Comparison of ENCODE assay signal across 18 mouse cellular contexts in genomic region chr13:29247800-29248199, GRCm38 (mm10).
A peak's percentile ranks its signal among the peaks of the same experiment; 100 is the strongest.
DNase-seq lines count a peak whose midpoint lies in the region; ATAC-seq and TF ChIP-seq lines count a peak whose summit lies in the region.
"Had no signal": no experiment of that assay in that cellular context is flagged by ENCODE, and none has a peak within 500 bp of the region (broad histone marks: within the 10 kb centered on the region; RNA-seq: fewer than 3 reads in every experiment).

No protein-coding gene starts in this region.

- no peak overlapping the region for H3K27ac ChIP-seq in heart, postnatal 0 days (ENCODE audit: low read depth)
- H3K27ac ChIP-seq in lung, postnatal 0 days (ENCODE audit: low read length), result no peak overlapping the region
- no peak overlapping the region for H3K27ac ChIP-seq in stomach, embryonic 14.5 days (ENCODE audit: low read length)
- H3K27ac ChIP-seq: hindbrain, postnatal 0 days; lung, embryonic 15.5 days; midbrain, embryonic 12.5 days had no signal

- TF ChIP-seq EP300 in heart, postnatal 0 days (IDR thresholded peaks at IDR 0.05; ENCODE audit: low read depth), result no peak
- no peak for TF ChIP-seq EP300 in lung, postnatal 0 days (IDR thresholded peaks at IDR 0.05)

- CTCF ChIA-PET in Patski (lab: Charles Lee), result interaction anchor here (1.2 to 1.5 kb wide), 2 partner anchors 9 to 16 kb away, joined by 3 read pairs; no protein-coding TSS in a partner anchor

- DNase-seq in heart, postnatal 0 days (ENCODE audit: low spot score), result peak; percentile 19
- DNase-seq in heart, postnatal 25 days (ENCODE audit: low spot score), result no peak
- peak; percentile 41 for DNase-seq in lung, postnatal 0 days (ENCODE audit: low spot score)
- no peak for DNase-seq in lung, postnatal 14 days
- no peak for DNase-seq in Patski (ENCODE audit: low read depth, low spot score)
- DNase-seq in thymus, postnatal 36 days, result no peak
- DNase-seq: cerebellum, adult 11 months; cerebellum, postnatal 25 days; gastrocnemius, postnatal 14 days; kidney, adult 8-10 months; right cerebral cortex, postnatal 25 days; thymus, adult 2 months had no signal

- POLR2A ChIA-PET in Patski (lab: Charles Lee), result no interaction called here

- H3K27me3 ChIP-seq in heart, postnatal 0 days (ENCODE audit: control insufficient read depth, insufficient read depth, low read length), result no peaks in the 10 kb centered on the region
- H3K27me3 ChIP-seq in lung, postnatal 0 days (replicated peaks; ENCODE audit: insufficient read depth, low read length), result no peaks in the 10 kb centered on the region
- H3K27me3 ChIP-seq in Patski, result no peaks in the 10 kb centered on the region
- no peaks in the 10 kb centered on the region for H3K27me3 ChIP-seq in stomach, embryonic 14.5 days (ENCODE audit: control insufficient read depth, insufficient read depth, low read length)
- H3K27me3 ChIP-seq: lung, embryonic 15.5 days; midbrain, embryonic 12.5 days had no signal

- in situ Hi-C loops in Patski (cut with MboI; ENCODE audit: low pct_unique_long_range_greater_than_20kb), result no loop called here

- H3K9ac ChIP-seq in heart, postnatal 0 days (replicated peaks; ENCODE audit: low read depth, low read length), result no peak overlapping the region
- no peak overlapping the region for H3K9ac ChIP-seq in lung, postnatal 0 days (replicated peaks; ENCODE audit: low read depth)
- no peak overlapping the region for H3K9ac ChIP-seq in stomach, embryonic 14.5 days (replicated peaks; ENCODE audit: low read depth, low read length)
- H3K9ac ChIP-seq: lung, embryonic 15.5 days; midbrain, embryonic 12.5 days had no signal

- no peak overlapping the region for H3K4me2 ChIP-seq in heart, postnatal 0 days (ENCODE audit: low read depth, low read length)
- no peak overlapping the region for H3K4me2 ChIP-seq in lung, postnatal 0 days (replicated peaks; ENCODE audit: low read depth, low read length)
- no peak overlapping the region for H3K4me2 ChIP-seq in stomach, embryonic 14.5 days (replicated peaks; ENCODE audit: low read depth, low read length)
- H3K4me2 ChIP-seq: liver, embryonic 11.5 days; lung, embryonic 15.5 days; midbrain, embryonic 12.5 days had no signal

- H3K4me1 ChIP-seq in heart, postnatal 0 days (ENCODE audit: control insufficient read depth, insufficient read depth), result no peaks in the 10 kb centered on the region
- no peaks in the 10 kb centered on the region for H3K4me1 ChIP-seq in lung, postnatal 0 days (ENCODE audit: insufficient read depth, low read depth, low read length)
- H3K4me1 ChIP-seq in stomach, embryonic 14.5 days (ENCODE audit: control insufficient read depth, insufficient read depth, low read length), result 0 out of 2 replicates have a peak, but pooled peaks cover 4% of the 10 kb centered on the region
- H3K4me1 ChIP-seq: lung, embryonic 15.5 days; midbrain, embryonic 12.5 days had no signal

- no peak for TF ChIP-seq CTCF in heart, postnatal 0 days (IDR thresholded peaks at IDR 0.05; ENCODE audit: low read depth)
- no peak for TF ChIP-seq CTCF in lung, postnatal 0 days (IDR thresholded peaks at IDR 0.05)
- no peak for TF ChIP-seq CTCF in Patski (IDR thresholded peaks at IDR 0.05)

- intact Hi-C loops in heart, postnatal 25 days (cut with DNase I), result no loop called here

- H3K4me3 ChIP-seq in heart, postnatal 0 days (ENCODE audit: low read depth, low read length), result no peak overlapping the region
- H3K4me3 ChIP-seq in lung, postnatal 0 days (ENCODE audit: low read depth, low read length), result no peak overlapping the region
- no peak overlapping the region for H3K4me3 ChIP-seq in stomach, embryonic 14.5 days (ENCODE audit: low read depth, low read length)
- H3K4me3 ChIP-seq: lung, embryonic 15.5 days; midbrain, embryonic 12.5 days had no signal

- no peak for ATAC-seq in heart, postnatal 0 days (ENCODE audit: insufficient read depth, low read depth)
- peak; percentile 62; the same call in 1 of the 2 replicates for ATAC-seq in lung, postnatal 0 days
- ATAC-seq in Patski, result peak; percentile 79
- ATAC-seq in stomach, embryonic 14.5 days (ENCODE audit: insufficient number of reproducible peaks, insufficient read depth, low FRiP score, low read depth), result 0 out of 2 replicates have a peak, but pooled peaks have one; percentile 28
- ATAC-seq: CD4-positive, CD25-positive, alpha-beta regulatory T cell, adult 4 months; hindbrain, postnatal 0 days had no signal

- no peaks in the 10 kb centered on the region for H3K36me3 ChIP-seq in heart, postnatal 0 days (replicated peaks; ENCODE audit: control insufficient read depth, insufficient read depth, low read length)
- no peaks in the 10 kb centered on the region for H3K36me3 ChIP-seq in lung, postnatal 0 days (ENCODE audit: insufficient read depth, low read length)
- no peaks in the 10 kb centered on the region for H3K36me3 ChIP-seq in stomach, embryonic 14.5 days (ENCODE audit: control insufficient read depth, insufficient read depth, low read length)
- H3K36me3 ChIP-seq: lung, embryonic 15.5 days; midbrain, embryonic 12.5 days had no signal

- H3K9me3 ChIP-seq in heart, postnatal 0 days (replicated peaks; ENCODE audit: control insufficient read depth, low read length), result no peaks in the 10 kb centered on the region
- no peaks in the 10 kb centered on the region for H3K9me3 ChIP-seq in lung, postnatal 0 days (ENCODE audit: low read length)
- H3K9me3 ChIP-seq in stomach, embryonic 14.5 days (ENCODE audit: control insufficient read depth, low read depth, low read length), result no peaks in the 10 kb centered on the region
- H3K9me3 ChIP-seq: lung, embryonic 15.5 days; midbrain, embryonic 12.5 days had no signal

- WGBS in heart, postnatal 0 days, result 44% methylated on average over 3 of the region's 3 CpGs
- 41% methylated on average over 3 of the region's 3 CpGs for WGBS in lung, postnatal 0 days
- 34% methylated on average over 3 of the region's 3 CpGs for WGBS in stomach, embryonic 14.5 days

Comparison
In these comparisons a context has a peak if more than half of its experiments do, and no peak if none do; other contexts are left out.
1. DNase-seq: peak in heart, postnatal 0 days (single experiment) and lung, postnatal 0 days (single experiment); none in heart, postnatal 25 days (single experiment), lung, postnatal 14 days (single experiment), Patski (single experiment) and thymus, postnatal 36 days (0 of 2).